Mouse (Mus musculus) frontal cortex, postnatal 25 days (tissue): ENCODE results near the gene Cdca3.

Experiments
- DNase-seq, 2 experiments: peaks; one replicate each; pipeline ENCODE4 v3.0.0; 2022; ENCODE audit warnings: low spot score in 2 of 2

The Cdca3 gene

DNA sequence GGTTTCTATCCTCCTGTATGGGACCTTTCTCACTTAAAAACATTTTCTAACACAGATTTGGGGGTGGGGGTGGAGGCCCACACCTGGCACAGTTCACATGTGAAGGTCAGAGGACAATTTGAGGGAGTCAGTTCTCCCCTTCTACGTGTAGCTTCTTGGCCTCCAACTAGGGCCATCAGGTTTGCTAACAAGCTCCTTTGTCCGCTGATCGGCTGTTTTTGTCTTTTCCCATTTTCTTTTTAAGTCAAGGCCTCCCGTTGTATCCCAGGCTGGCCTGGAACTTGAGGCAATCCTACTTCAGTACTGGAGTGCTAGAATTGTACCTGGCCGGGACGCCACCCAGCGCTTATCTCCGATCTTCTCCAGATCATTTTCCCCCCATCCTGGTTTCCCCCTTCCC is 2.3 kb downstream of the Cdca3 start:
- DNase-seq = no peak

DNA sequence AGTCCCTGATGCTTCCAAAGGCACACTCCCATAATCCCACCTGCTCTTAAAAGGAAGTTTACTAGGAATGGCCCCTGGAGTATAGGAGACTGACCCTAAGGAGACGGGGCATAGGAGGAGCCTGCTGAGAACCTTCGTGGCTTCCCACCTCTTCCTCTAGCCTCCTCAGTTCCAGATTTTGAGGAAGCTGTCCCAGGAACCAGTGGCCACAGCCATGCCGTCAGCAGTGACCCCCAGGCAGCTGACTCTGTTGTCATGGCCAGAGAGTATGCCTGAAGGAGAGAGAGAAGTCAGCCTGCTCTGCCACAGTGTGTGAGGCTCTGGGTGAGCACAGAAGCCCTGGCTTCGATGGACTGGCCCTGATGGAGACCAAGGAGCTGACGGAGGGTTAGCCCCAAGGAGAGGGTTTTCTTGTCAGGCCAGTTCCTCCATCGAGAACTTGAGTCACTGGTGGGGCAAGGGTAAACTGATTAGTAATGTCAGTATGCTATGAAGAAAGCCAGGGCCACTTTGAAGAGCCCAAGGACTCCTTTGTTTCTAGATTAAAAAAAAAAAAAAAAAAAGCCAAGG is 5.2 kb downstream of the Cdca3 start:
- no peak for DNase-seq

DNA sequence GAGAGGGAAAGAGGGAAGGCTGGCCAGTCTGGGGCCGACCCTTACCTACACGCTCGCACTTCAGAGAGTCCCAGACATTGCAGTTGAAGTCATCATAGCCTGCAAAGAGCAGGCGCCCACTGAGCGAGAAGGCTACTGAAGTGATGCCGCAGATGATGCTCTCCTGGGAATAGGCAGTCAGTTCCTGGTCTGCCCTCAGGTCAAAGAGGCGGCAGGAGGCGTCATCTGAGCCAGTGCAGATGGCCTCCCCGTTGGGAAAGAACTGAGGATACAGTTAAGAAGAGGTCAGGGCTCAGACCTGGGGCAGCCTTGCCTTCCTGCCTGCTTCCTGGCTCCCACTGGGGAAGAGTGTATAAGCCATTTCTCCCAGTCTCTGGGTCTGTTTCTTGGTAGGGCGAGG is 6.2 kb downstream of the Cdca3 start:
- DNase-seq = no peak

DNA sequence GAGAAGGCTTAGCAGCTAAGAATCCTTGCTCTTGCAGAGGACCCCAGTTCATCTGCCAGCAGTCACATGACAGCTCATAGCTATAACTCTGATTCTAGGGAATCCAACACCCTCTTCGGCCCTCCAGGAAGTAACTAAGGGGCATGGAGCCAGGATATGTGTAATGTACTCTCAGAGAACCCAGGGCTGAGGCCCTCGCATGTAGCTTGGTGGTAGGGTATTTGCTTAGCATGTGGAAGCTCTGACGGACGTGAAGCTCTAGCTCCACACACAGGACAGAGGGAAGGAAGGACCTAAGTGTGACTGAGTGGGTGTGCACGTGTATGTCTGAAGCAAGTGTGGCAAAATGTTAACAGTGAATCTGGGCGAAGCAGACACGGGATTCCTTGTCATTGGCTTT is 7.1 kb downstream of the Cdca3 start:
- no peak for DNase-seq

DNA sequence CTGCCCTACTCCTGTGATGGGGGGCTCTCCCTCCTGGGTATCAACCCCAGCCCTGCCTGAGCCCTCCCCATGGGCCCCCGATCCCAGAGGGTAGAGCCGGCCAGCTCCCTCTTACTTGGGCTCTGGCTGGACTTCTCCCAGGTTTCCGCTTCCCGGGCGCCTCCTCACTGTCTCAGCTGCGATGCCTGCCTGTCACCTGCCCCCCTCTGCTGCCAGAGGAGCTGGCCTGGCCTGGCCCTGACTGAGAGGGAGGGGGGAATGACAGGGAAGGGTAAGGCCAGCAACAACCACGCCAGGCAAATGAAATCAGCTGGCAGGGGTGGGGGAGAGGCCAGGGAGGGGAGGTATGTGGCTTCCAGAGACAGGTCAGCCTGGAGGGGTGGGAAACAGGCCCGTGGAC is 10.5 kb downstream of the Cdca3 start:
- no peak for DNase-seq

DNA sequence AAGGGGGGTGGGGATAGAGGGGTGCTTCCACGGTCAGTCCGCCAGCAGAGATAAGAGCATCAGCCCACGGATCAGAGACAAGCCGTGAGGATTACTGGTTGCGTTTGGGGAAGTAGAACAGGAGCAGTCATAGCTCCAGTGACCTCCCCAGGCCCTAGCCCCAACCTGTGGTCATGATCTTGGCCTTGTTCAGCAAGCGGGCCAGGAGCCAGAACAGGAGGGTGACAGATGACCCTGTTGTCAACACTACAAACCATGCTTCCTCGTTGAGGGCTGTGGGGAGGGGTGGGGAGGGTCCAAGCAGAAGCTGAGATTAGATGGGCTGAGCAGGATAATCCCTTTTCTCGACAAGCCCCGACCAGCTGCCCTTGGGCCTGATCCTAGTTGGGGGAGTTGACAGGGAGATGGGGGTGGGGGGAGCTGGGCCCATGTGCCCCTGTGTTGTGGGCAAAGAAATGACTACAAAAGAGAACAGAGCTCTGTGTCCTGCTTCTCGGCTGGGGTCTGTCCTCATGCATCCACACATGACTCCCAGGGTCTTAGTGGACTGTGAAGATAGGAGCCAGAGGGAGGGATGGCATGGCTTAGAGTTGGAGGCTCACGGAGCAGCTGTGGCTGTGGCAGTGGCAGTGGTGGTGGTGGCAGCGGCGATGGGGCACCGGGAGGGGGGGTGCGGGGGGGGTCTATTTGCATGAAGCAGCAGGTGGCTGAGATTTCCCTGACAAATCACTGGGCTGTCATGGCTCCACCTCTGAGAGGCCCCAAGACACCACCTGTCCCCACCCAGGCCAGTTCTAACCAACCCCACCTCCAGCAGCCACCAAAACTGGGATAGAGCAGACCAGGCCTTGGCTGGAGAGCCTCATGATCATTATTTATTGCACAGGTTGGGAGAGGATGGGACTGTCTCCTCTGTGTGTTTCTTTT is 11.2 kb downstream of the Cdca3 start, which contains the start of gene Gnb3:
Gnb3 (minus strand) TSS at position 35 of the 927 bp plus-strand sequence.
- no peak for DNase-seq

DNA sequence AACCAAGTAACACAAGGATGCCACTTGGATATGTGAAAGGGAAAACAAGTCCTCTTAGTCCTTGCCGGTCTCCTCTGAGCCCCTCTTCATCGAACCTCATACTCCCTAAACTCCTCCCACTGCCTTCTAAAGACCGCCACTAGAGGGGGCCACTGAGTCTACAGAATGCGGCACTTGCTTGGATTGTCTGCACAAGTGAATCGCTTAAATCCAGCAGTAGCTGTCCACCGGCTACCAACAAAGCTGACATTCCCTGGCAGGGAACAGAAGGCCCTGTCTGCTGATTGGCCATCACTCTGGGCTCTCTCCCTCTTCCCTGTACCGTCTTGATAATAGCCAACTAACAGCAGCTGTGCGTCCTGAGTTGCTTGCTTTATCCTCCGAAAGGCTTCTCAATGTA is 18.0 kb downstream of the Cdca3 start:
- peak; percentile 94 to 96 for DNase-seq

DNA sequence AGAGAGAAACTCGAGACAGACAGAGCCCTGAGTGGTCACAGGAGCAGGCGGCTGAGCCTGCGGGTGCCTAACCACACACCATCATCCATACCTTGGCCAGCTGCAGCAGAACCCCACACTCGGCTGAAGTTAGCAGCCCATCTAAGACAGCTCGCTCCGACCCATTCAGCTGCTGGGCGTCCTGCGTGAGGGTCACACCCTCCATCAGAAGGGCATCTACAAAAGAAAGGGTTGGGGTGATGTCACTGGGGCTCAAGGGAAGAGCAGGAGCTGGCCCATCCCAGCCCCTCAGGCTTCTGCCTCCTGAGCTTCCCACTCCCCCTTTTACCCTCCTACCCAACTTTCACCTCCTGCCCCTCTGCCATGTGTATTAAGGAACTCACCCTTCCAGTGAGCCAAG is 21.2 kb downstream of the Cdca3 start:
- DNase-seq = no peak

DNA sequence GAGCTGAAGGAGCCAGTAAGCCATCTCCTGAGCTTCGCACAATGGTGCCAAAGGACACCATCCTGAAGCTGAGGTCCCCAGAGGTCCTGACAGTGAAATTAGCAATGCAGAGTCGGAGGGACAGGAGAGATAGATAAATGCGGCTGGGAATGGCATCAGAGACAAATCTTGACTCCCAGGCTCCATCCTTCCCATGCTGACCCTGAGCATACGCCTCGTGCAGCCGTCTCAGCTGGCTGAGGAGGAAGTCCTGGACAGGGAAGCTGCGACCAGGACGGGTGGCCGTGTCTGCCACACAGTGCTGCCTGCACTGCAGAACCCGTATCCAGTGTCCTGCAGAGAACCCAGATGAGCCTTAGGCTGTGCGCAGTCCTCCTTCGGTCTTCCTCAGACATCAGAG is 25.3 kb downstream of the Cdca3 start:
- DNase-seq = no peak

DNA sequence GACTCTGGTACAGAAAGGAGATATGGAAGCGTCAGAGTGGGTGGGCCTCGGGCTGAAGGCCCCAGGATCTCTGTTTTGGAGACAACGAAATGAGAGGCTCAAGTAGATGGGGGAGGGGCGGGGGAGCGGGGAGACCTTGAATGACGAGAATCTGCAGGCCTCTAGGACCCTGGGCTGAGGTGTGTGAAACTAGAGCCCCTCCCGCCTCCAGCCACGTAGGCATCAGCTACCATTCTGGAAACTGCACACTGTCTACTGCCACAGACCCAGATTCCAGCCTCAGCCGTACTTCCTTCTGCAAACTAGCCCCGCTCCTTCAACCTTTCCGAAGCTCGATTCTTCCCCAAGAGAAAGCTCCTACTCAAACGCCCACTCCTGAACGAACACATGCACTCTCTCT is 27.0 kb downstream of the Cdca3 start:
- peak in 1 of 2 experiments; percentile 40 for DNase-seq

DNA sequence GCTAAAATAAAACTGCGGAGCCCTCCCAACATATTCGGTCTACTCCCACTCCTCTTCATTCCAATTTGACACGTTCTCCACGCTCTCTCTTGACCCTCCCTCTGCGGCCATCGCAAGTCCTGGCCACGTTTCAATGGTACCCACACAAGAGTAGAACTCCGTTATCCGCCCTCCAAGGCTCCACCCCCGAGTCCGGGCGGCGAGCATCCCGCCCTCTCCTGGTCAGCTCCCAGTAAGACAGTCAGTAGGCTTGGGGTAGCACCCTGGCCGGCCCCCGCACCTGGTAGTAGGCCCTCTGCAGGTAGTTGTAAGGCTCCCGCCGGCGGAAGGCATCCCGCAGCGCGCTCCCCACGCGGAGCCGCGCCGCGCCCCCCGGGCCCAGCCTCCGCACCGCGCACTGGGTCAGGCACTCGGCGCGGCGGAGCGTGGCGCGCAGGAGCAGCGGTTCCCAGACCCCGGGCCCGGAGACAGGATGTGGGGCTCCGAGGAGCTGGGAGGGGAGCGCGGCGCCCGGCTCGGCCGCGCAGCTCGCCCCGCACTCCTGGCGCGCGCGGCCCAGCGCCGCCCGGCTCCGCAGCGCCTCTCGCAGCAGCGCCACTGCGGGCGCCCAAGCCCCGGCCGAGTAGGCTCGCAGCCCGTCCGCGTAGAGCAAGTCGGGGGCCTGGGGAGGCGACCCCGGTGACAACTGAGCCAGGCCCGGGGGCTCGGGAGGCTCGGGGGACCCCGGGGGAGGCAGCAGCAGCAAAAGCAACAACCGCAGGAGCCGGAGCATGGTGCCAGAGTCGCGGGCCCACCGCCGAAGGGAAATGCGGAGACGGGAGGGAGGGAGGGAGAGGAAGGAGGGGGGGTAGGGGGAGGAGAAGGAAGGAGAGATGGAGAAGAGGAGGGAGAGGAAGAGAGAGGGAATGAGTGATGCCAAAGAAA is 27.8 kb downstream of the Cdca3 start, which contains the start of gene P3h3:
P3h3 (minus strand) TSS at position 837 of the 924 bp plus-strand sequence.
- peak; percentile 64 to 81 for DNase-seq

DNA sequence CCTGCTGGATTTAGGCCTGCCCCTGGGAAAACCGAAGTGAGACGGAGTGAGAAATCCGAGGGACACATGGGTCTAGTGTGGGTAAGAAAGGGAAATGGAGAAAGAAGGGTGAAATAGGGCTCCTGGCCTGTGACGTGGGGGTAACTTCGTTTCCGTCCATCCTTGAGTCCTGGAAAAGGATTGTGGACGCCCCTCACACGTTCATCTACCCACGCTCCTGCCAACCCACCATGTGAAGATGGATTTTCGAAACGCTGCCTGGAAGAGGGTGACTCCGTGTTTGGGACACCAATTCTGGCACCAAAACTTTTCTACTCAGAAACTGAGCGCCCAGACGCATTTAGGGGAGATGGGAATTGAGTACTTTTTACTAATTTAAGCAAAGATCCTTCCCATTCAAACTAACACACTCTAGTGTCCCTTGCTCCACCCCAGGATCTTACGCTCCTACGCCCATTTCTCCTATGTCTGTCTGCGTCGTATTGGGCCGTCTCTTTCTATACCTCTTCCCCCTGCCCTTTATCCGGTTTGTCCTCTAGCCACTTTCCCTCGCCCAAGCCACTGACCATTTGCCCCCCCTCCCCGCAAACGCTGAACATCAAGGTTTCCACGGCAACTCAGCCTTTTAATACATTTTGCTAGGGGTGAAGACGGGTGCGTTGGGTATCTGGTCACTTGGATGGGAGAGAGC is 28.6 kb downstream of the Cdca3 start:
- DNase-seq = no peak

DNA sequence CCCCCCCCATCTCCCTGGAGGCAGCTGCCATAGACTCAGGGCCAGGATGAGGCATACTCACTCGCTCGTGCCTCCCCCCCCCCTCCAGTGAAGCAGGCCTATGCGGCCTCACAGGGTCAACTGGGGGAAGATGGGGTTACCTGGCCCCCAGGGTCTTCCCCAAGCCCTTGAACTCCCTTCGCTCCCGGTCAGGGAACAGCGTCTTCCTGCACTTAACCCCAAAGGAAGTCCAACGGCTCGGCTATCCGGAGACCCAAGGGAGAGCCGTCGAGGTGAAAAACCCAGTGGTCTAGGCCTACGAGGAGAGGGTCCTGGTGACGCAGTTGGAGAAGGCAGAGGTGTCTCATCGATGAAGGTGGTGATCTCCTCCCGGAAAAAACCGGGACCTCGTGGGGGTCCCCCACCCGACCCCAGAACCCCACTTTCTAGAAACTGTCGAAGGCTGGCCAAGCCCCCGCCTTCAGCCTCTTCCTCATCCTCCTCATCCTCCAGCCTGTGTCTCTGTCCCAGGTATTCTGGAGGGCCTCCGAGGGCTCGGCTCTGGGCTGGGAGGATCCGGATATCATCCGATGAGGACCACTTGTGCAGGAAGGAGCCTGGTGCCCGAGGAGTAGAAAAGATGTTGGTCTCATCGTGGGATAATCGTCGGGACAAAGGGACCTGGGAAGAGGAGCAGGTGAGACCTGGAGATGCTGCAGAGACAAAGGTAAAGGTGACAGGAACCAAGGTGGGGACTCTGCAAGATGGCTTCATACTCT is 29.4 kb downstream of the Cdca3 start:
- DNase-seq = no peak

DNA sequence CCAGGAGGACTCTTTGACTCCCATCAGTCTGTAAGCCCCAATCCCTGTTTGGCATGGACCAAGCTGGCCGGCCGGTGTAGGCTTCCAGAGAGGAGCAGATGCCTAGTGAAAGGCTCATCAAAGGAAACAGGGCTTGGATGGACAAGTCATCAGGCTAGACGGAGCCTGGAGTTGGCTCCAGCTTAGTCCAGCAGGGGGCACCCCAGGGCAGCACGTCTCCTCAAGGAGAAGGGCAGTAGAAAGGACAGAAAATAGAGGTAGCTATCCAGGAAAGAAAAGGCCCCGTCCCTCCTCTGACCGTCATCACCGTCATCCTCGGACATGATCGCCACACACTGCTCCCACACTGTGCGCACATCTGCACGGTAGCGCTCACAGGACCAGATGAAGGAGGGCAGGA is 30.4 kb downstream of the Cdca3 start:
- DNase-seq = peak; percentile 89 to 91

DNA sequence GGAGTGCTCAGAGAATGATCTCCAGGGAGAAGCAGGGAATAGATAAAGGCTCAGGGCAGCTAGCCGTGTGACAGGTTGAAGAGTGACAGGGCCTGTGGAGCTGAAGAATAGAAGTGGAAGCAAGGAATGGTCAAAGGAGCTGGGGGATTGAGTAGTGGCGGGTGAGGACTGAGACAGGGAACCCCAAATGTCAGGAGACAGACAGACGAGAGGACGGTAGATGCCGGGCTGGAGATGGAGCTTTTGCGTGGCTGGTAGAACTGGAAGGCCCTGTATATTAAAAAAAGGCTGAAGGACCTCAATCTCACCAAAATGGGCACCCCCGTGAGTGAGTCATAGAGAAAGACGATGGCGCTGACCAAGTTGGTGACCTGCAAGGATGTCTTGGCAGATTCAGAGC is 31.2 kb downstream of the Cdca3 start:
- DNase-seq = no peak

DNA sequence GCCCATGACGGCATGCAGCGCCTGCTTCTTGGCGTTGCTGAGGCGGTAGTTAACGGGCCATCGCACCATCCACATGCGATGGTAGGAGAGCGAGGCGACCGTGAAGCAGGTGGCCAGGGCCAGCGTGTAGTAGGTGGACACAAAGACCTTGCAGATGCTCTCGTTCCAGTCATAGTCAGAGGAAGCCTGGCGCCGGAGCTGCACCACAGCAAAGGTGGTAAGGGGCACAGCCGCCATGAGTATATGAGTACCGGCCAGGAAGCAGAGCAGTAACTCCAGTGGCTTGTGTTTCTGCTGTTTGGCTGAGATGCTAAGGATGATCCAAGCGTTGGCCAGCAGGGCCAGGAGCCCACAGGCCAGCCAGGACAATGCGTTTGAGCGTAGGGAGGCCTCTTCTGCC is 31.9 kb downstream of the Cdca3 start:
- no peak for DNase-seq

DNA sequence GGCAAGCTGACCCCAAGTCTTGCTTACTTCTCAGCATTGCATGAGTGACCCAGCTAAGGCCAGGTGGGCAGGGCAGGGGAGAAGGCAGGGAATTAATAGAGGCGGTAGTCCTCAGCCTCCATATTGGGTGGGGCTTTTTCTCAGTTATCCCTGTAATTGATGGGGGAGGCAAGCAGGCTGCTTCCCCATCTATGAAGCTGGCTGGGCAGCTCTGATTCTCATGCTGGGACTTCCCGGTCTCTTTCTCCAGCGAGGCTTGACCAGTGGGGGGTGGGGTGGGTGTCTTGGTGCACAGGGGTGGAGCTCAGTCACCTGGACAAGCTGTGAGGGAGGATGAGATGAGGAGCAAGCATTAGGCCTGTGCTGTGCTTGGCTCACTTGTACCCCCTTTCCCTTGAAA is 32.5 kb downstream of the Cdca3 start:
- DNase-seq = no peak

DNA sequence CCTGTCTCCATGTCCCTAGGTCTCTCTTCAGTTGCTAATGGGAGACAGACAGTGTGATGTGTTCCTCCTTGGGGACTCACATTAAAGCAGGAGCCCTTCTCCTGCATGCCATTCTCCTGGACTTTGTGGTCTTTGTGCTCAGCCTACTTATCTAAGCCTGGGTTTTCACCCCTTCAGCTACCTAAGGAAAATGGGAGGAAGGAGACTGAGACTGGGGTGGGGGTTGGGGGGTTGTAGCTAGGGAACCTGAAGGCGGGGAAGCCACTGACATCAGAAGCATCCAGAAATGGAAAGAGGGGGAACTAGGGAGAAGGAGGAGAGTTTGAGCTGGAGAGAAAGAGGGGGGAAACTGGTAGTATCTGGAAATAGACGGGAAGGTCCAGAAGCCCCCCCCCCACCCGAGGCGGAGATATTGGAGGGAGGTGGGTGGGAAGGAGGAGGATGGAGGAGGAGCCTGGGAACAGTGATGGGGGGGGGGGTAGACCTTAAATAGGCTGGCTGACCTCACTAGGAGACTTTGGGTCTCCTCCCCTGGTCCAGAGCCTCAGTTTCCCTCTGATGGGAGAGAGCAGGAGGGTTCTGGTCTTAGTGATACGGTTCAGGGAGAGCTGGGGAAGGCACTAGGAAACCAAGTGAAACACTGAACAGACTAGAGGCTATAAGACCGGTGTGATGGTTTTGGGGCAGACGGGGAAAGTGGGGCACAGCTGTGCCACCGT is 33.2 kb downstream of the Cdca3 start:
- DNase-seq = no peak

DNA sequence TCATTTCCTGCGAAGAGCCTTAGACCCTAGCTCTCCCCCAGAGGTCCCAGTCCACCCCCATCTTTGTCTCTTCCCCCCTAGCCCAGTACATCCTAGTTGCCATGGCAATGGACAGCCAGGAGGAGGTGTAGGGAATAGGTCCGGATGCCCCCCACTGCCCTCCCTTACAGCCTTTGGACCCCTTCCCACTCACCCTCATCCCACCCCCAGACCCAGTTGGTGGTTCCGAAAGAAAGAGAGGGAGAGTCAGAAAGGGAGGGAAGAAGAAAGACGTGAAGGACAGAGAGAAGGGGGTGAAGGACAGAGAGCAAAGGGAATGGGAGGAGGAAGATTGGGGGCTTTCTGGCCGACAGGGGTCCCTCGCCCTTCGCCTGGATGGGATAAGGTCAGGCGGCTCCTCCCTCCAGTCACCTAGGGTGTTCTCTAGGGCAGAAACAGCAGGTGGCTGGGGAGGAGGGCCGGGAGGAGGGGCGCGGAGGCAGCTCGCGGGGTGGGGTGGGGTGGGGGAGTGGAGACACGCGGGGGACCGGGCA is 33.8 kb downstream of the Cdca3 start:
- DNase-seq = no peak
